Mouse (Mus musculus): ENCODE data around the gene Rplp2.

The Rplp2 gene

GRCm38 (mm10) chr7:141466607-141467148 is 19.5 kb downstream of the Rplp2 start:
- DNase-seq (ENCODE audit: low spot score in 2 of 2) = no peak

GRCm38 (mm10) chr7:141467230-141468030 is 20.3 kb downstream of the Rplp2 start, which contains the start of gene Cd151:
Cd151 (plus strand) TSS chr7:141467392.
- peak; percentile 88 to 93 for DNase-seq (ENCODE audit: low spot score in 2 of 2)

DNA sequence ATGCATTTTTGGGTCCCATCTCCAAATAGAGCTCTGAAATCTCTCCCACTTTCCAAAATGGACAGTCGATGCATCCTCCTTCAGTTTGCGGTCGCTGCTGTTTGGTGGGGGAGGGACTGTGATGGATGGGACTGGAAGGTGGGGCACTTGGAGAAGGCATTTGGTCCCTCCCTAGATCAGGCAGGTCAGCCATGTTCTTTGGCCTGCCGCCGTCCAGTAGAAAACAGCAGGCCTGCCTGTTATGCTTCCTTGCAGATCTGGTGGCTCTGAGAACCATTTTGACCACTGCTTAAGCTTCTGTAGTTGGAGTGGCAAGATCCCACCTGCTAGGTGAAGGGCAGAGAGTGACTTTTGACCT is 21.0 kb downstream of the Rplp2 start:
- DNase-seq (ENCODE audit: low spot score in 2 of 2) = no peak

DNA sequence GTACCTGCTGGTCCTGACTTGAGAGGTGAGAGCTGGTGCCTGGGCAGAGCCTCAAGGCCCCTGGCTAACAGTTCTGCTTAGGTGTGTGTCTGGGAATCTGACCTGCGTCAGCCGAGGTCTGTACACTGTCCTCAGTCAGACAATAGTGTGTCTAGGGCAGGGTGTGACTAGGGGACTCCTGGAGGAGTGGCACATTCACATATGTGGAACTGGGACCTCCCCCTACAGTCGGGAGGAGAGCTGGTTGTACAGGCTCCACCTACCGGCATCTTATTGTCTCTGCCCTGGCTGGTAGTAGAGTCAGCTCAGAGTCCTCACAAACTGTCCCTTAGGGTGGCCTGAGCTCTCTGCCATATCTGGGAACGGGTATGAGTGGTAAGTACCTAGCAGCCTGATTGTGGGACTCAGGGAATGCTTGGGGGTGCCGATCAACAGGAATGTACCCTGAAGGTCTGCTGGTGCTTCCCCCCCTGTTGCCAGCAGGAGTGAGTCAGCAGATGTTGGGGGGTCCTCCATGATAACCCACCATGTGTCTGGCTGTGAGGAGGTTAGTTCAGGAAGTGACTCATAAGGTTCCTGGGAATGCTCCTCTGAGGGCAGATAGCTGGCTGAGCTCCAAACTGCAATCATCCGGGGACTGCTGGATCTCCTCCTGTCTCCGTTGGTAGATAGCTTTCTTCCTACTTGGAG is 21.5 kb downstream of the Rplp2 start:
- DNase-seq (ENCODE audit: low spot score in 2 of 2) = peak in 1 of 2 experiments; percentile 71

DNA sequence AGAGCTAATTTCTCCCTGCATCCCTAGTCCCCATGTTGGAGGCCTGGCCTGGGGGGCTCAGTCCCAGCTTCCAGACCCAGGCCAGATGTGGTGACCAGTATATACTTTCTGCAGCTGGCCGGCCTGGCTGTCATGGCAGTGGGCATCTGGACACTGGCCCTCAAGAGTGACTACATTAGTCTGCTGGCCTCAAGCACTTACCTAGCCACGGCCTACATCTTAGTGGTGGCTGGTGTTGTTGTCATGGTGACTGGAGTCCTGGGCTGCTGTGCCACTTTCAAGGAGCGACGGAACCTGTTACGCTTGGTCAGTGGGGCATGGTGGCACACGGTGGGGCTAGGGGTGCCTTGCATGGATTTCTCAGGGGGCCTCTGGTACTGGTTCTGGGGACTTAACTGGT is 22.2 kb downstream of the Rplp2 start:
- no peak for DNase-seq (ENCODE audit: low spot score in 2 of 2)

DNA sequence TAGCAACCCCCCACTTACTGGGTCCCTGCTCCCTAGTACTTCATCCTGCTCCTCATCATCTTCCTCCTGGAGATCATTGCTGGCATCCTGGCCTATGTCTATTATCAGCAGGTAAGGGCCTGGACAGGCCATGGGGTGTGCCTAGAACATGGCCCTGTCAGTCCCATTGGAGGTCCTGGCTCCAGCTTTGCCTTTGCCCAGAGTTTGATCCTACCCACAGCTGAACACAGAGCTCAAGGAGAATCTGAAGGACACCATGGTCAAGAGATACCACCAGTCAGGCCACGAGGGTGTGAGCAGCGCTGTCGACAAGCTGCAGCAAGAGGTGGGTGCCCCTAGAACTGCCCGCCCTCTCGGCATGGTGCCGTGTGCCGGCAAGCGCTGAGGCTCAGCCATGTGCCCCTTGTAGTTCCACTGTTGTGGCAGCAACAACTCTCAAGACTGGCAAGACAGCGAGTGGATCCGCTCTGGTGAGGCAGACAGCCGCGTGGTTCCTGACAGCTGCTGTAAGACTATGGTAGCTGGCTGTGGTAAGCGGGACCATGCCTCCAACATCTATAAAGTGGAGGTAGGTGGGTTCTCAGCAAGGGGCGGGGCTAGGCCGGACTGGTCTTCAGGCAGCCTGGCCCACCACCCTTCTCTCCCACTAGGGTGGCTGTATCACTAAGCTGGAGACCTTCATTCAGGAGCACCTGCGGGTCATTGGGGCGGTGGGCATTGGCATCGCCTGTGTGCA is 22.9 kb downstream of the Rplp2 start:
- no peak for DNase-seq (ENCODE audit: low spot score in 2 of 2)

DNA sequence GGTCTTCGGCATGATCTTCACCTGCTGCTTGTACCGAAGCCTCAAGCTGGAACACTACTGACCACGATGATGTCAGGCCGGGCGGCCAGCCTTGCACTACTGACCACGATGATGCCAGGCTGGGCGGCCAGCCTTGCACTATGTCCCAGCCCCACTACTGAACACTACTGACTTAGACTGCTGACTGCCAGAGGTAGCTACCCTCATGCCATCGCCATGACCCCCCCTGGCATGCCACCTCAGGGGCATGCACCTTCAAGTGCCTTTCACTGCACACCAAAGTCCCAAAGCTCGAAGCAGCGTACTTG is 23.4 kb downstream of the Rplp2 start:
- DNase-seq (ENCODE audit: low spot score in 2 of 2) = no peak

- DNase-seq (ENCODE audit: low spot score in 2 of 2) = no peak
Measured at GRCm38 (mm10) chr7:141471236-141471635, 24.1 kb downstream of the Rplp2 start.

GRCm38 (mm10) chr7:141472226-141472625 is 25.1 kb downstream of the Rplp2 start:
- no peak for DNase-seq (ENCODE audit: low spot score in 2 of 2)

DNA sequence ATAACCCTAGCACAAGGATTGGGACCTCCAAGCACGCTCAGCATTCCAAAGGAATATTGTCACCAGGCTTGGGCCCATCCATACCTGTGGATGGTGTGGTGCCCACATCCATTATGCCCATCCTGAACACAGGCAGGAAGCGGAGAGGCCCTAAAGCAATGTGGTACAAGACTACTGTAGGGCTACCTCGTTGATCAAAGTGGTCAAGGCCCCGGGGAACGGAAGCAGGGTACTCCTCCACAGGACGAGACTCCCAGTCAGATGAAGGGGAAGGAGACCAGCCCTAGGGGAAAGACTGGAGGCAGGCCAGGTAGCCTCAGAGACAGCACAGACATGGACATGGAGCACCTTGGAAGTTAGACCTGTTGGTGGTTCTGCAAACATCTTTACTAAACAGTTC is 25.6 kb downstream of the Rplp2 start:
- no peak for DNase-seq (ENCODE audit: low spot score in 2 of 2)

GRCm38 (mm10) chr7:141474160-141474559 is 27.0 kb downstream of the Rplp2 start:
- no peak for DNase-seq (ENCODE audit: low spot score in 2 of 2)

DNA sequence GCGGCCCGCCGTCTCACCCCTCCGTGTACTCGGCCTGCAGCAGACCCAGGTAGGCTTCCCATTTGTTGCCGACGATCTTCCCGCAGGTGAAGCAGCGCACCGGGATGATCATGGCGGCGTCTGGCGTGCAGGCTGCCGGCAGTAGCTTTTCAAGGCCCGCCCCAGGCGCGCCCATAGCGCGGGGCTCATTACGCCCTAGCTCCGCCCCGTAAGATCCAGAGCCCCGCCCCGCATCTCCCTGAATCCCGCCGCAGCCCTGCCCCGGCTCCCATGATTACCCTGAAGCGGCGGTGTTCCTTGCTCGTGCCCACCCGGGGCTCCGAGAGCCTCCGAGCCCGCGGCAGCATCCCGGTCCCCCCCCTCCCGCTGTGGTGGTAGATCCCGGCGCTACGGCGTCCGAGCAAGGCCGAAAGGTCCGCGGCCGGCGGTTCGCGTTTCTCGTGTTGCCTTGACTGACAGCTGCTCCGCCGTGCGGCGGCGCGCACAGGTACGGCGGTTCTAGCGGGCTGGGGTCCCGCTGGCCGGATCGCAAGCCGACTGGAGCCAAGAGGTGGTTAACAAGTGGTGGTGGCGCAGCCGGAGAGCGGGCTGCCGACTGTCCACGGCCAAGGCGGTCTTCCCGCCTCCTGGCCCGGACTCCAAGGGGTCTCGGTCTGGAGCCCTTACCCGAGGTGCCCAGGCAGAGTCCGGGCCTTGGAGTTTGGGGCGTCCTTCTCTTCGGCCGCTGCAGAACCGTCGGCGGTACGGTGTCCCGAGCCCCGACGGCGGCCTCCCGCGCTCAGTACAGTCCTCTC is 28.0 kb downstream of the Rplp2 start, which contains the start of the genes Polr2l and Tspan4:
Gene Polr2l, minus strand, starts transcription at position 122 of the 794 bp plus-strand sequence.
Gene Tspan4, plus strand, starts transcription at position 230 of the 794 bp plus-strand sequence.
- DNase-seq (ENCODE audit: low spot score in 2 of 2) = peak; percentile 90 to 93

GRCm38 (mm10) chr7:141475805-141476158 is 28.6 kb downstream of the Rplp2 start:
- DNase-seq (ENCODE audit: low spot score in 2 of 2) = no peak

- peak; percentile 47 to 67 for DNase-seq (ENCODE audit: low spot score in 2 of 2)
Measured at GRCm38 (mm10) chr7:141476226-141476980, 29.2 kb downstream of the Rplp2 start.

- peak in 1 of 2 experiments; percentile 41 for DNase-seq (ENCODE audit: low spot score in 2 of 2)
Measured at GRCm38 (mm10) chr7:141476981-141477370, 29.8 kb downstream of the Rplp2 start.

GRCm38 (mm10) chr7:141477578-141478269 is 30.6 kb downstream of the Rplp2 start:
- DNase-seq (ENCODE audit: low spot score in 2 of 2) = no peak

DNA sequence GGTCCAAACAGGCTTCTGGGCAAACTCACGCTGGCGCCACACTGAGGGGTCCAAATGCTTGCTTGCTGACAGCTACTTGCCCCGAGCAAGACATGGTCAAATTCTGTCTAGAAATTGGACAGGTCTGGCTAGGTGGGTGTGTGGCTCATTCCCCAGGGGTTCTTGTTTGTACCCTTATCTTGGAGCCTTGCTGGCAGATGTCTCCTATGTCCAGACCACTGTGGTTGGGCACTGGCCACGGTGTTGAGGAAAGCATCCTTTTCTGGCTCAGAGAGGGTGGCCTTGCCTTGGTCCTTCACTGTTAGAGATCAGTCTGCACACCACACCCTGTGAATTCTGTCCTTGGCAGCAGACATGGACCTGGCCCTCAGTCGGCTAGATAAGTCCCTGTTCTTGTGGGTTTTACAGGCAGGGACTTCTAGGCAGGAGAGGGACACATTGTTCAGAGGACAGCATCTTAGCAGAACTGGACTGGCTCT is 31.1 kb downstream of the Rplp2 start:
- DNase-seq (ENCODE audit: low spot score in 2 of 2) = peak in 1 of 2 experiments; percentile 23

- peak; percentile 67 to 76 for DNase-seq (ENCODE audit: low spot score in 2 of 2)
Measured at GRCm38 (mm10) chr7:141480842-141481497, 33.8 kb downstream of the Rplp2 start.

Data from spleen, postnatal 10 days (tissue).